8 mouse cellular contexts compared by ENCODE assay signal in genomic region chr3:92081285-92081931, GRCm38 (mm10). TPM values are rescaled to one million over a fixed set of nuclear protein-coding genes. Genes with fewer than 3 reads are reported as not detected.
DNase-seq lines count a peak whose midpoint lies in the region; ATAC-seq and TF ChIP-seq lines count a peak whose summit lies in the region.

No protein-coding gene starts in this region.

- in situ Hi-C loops in Patski (cut with MboI; ENCODE audit: low pct_unique_long_range_greater_than_20kb): no loop called here

- POLR2A ChIA-PET in Patski (lab: Charles Lee): no interaction called here

- 0% methylated on average over 57 of the region's 76 CpGs for WGBS in hindbrain, embryonic 13.5 days

- intact Hi-C loops in left cerebral cortex, adult 2 months (cut with DNase I): no loop called here

- H3K4me2 ChIP-seq in hindbrain, embryonic 13.5 days: peak overlapping the region; percentile 67

- no peak for TF ChIP-seq CTCF in Patski (IDR thresholded peaks at IDR 0.05)
- TF ChIP-seq CTCF in left cerebral cortex, adult 2 months (IDR thresholded peaks at IDR 0.05): no peak

- peak overlapping the region; percentile 97 for H3K27ac ChIP-seq in hindbrain, embryonic 13.5 days
- H3K27ac ChIP-seq in left cerebral cortex, adult 2 months: peak overlapping the region; percentile 90

- H3K4me3 ChIP-seq in hindbrain, embryonic 13.5 days: peak overlapping the region; percentile 72
- peak overlapping the region; percentile 59 for H3K4me3 ChIP-seq in left cerebral cortex, adult 2 months

- no peaks in the 10 kb centered on the region for H3K36me3 ChIP-seq in hindbrain, embryonic 13.5 days

- H3K9ac ChIP-seq in hindbrain, embryonic 13.5 days: peak overlapping the region; percentile 89

- peaks cover 19% of the 10 kb centered on the region for H3K4me1 ChIP-seq in hindbrain, embryonic 13.5 days (replicated peaks)

- ATAC-seq in Patski: peak; percentile 32
- peak; percentile 31 for ATAC-seq in frontal cortex, adult (ENCODE audit: low TSS enrichment)
- peak; percentile 79 for ATAC-seq in hindbrain, embryonic 13.5 days (ENCODE audit: low FRiP score)

- H3K9me3 ChIP-seq in hindbrain, embryonic 13.5 days: no peaks in the 10 kb centered on the region

- no peak for DNase-seq in Patski (ENCODE audit: low read depth, low spot score)
- peak; percentile 1 for DNase-seq in cerebellum, adult 8-10 months
- peak; percentile 32 to 59 for DNase-seq in left cerebral cortex, adult 2 months (ENCODE audit: extremely low spot score in 1 of 2, low spot score in 2 of 2)
- peak; percentile 12 for DNase-seq in lung, postnatal 36 days
- DNase-seq in retina, postnatal 7 days (ENCODE audit: low read depth, low spot score): peak; percentile 21
- DNase-seq in T-cell, adult 2 months (ENCODE audit: low spot score): no peak

- CTCF ChIA-PET in Patski (lab: Charles Lee): interaction anchor here (1.1 kb wide), 1 partner anchor 10 kb away, joined by 3 read pairs; no protein-coding TSS in a partner anchor

- peaks cover 77% of the 10 kb centered on the region for H3K27me3 ChIP-seq in Patski
- peaks cover 32% of the 10 kb centered on the region for H3K27me3 ChIP-seq in hindbrain, embryonic 13.5 days

RNA-seq across cellular contexts. Expression of gene Lor, which starts 1.5 kb away (rescaled TPM):
- not detected for polyA plus RNA-seq in Patski (2021)
- 4.6 and 4.9 TPM in 2 replicates for polyA plus RNA-seq in hindbrain, embryonic 13.5 days (2015; fragmentation: Nextera tagmentation; extraction: Ambion mirVana)
- total RNA-seq in left cerebral cortex, adult 2 months (2021): 1 to 10 TPM; 1.2 to 2.3 TPM

RNA-seq across cellular contexts. Expression of gene Prr9, which starts 42.3 kb away (rescaled TPM):
- not detected for polyA plus RNA-seq in Patski (2021)
- not detected in 2 replicates for polyA plus RNA-seq in hindbrain, embryonic 13.5 days (2015; fragmentation: Nextera tagmentation; extraction: Ambion mirVana)
- total RNA-seq in left cerebral cortex, adult 2 months (2021): not detected

Comparison
In these comparisons a context has a peak if more than half of its experiments do, and no peak if none do; other contexts are left out.
1. DNase-seq: peak in cerebellum, adult 8-10 months (single experiment), left cerebral cortex, adult 2 months (2 of 2), lung, postnatal 36 days (single experiment) and retina, postnatal 7 days (single experiment); none in Patski (single experiment) and T-cell, adult 2 months (single experiment).
2. Peak in every context shown above with its lines, with median percentiles within 50 percentile points of each other: ATAC-seq.